Mouse (Mus musculus) lung, embryonic 16.5 days (tissue): ENCODE results near the gene Tmem128. TPM values are rescaled to one million over a fixed set of nuclear protein-coding genes. Genes with fewer than 3 reads are reported as not detected.
A peak's percentile ranks its signal among the peaks of the same experiment; 100 is the strongest.

Experiments used
- ATAC-seq: fragments of 200-750 bp; cut with Nextera tagmentation; 2 replicates; pipeline ENCODE4 v1.8.0; 2017; ENCODE audit warnings: low read depth, mild to moderate bottlenecking, moderate library complexity
- H3K27ac ChIP-seq: fragments of 300-500 bp; sonication (generic); 2 replicates; pipeline ENCODE4 v1.5.1; 2014; ENCODE audit warnings: mild to moderate bottlenecking, control low read depth, low read length
- H3K27me3 ChIP-seq: fragments of 300-500 bp; sonication (generic); 2 replicates; pipeline ENCODE4 v1.6.1; 2014; ENCODE audit warnings: low read depth, low read length, mixed read lengths; ENCODE audit not compliant: control insufficient read depth, insufficient read depth
- H3K36me3 ChIP-seq: fragments of 300-500 bp; sonication (generic); 2 replicates; pipeline ENCODE4 v1.6.1; 2014; ENCODE audit warnings: low read length; ENCODE audit not compliant: control insufficient read depth, insufficient read depth
- H3K4me1 ChIP-seq: fragments of 300-500 bp; sonication (generic); replicated peaks from 2 replicates; pipeline ENCODE4 v1.6.1; 2014; ENCODE audit warnings: low read length, mixed read lengths; ENCODE audit not compliant: control insufficient read depth, insufficient read depth
- H3K4me2 ChIP-seq: fragments of 300-500 bp; sonication (generic); 2 replicates; pipeline ENCODE4 v1.6.1; 2014; ENCODE audit warnings: low read depth, low read length, control low read depth
- H3K4me3 ChIP-seq: fragments of 300-500 bp; sonication (generic); 2 replicates; pipeline ENCODE4 v1.5.1; 2014; ENCODE audit warnings: mild to moderate bottlenecking, low read length, control low read depth
- H3K9ac ChIP-seq: fragments of 300-500 bp; sonication (generic); 2 replicates; pipeline ENCODE4 v1.6.1; 2014; ENCODE audit warnings: low read length, control low read depth
- H3K9me3 ChIP-seq: fragments of 300-500 bp; sonication (generic); 2 replicates; pipeline ENCODE4 v1.6.1; 2016; ENCODE audit warnings: low read length; ENCODE audit not compliant: control insufficient read depth
- WGBS: fragments of 180-500 bp; shearing (Covaris S2); extraction: QIAGEN DNeasy Blood & Tissue Kit; methylation state at CpG from one replicate; pipeline ENCODE4 v1.1.7; 2014; 5-methylcytosine and 5-hydroxymethylcytosine counted together
- polyA plus RNA-seq: library from polyadenylated mRNA; unstranded; fragments of >200 nt; fragmentation: Nextera tagmentation; extraction: Ambion mirVana; gene quantifications from 2 replicates; pipeline ENCODE4 v1.2.1, GENCODE M21; 2015

Tmem128 gene
- 80.8 and 82.0 TPM in 2 replicates for polyA plus RNA-seq

DNA sequence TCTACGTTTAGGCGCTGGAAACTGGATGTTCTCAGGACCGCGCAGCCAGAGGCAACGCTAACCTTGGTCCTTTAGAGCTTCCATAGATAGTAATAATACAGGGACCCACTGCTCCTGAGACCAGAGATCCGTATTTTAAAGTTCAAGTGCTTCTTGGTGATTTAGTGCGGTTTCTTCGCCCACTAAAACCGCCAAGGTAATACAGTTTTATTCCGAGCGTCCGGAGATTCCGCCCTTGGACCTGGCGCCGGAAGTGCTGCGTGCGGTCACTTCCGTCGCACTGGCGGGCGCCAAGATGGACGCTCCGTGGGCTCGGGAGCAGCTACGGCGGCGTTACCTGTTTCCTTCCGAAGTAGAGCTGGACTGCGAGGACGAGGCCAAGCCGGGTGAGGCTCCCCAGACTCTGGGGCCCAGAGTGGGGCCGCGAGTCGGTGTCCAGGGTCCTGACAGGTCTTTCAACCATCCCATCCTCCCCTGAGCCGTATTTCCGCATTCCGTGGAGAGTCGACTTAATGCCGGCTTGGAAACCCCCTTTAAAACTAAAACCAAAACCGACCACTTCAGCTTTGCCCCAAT is at the start of gene Tmem128:
TSS of gene Tmem128 (plus strand) at position 79 of the 576 bp plus-strand sequence.
- H3K4me3 ChIP-seq = peak within 1 kb of the TSS; percentile 82
- peak within 1 kb of the TSS; percentile 87 for H3K4me2 ChIP-seq
- 0% methylated on average over 40 of the region's 40 CpGs for WGBS
- H3K9me3 ChIP-seq = no peaks in the 10 kb centered on the region
- peak within 1 kb of the TSS; percentile 93 for H3K27ac ChIP-seq
- ATAC-seq = peak; percentile 76
- no peaks in the 10 kb centered on the region for H3K27me3 ChIP-seq
- peaks cover 5% of the 10 kb centered on the region for H3K4me1 ChIP-seq
- peaks cover 8% of the 10 kb centered on the region for H3K36me3 ChIP-seq
- H3K9ac ChIP-seq = peak within 1 kb of the TSS; percentile 81

DNA sequence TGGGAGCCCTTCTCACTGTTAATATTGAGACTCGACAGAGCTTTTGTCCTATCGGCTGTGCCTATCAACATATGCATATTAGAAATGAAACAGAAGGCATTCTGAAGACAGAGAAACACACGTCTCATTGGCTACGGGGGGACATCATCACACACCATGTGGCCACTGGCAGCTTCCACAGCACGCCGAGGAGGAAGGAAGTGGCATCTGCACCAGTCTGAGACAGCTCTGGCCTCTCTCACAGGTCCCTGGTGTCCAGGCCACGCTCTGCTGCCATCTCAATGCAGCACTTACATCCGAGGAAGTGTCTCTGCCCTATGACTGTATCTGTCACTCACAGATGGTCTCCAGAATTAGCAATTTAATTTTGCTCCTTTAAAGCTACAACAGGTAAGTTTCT is 48.3 kb upstream of the Tmem128 start:
- ATAC-seq = no peak
- no peaks in the 10 kb centered on the region for H3K27me3 ChIP-seq
- no peak overlapping the region for H3K9ac ChIP-seq
- 90% methylated on average over 8 of the region's 8 CpGs for WGBS
- H3K9me3 ChIP-seq = no peaks in the 10 kb centered on the region
- no peak overlapping the region for H3K4me2 ChIP-seq
- H3K4me3 ChIP-seq = no peak overlapping the region
- no peak overlapping the region for H3K27ac ChIP-seq
- H3K36me3 ChIP-seq = peaks cover 24% of the 10 kb centered on the region
- H3K4me1 ChIP-seq = no peaks in the 10 kb centered on the region

- no peak overlapping the region for H3K4me3 ChIP-seq
- no peaks in the 10 kb centered on the region for H3K27me3 ChIP-seq
- peaks cover 24% of the 10 kb centered on the region for H3K36me3 ChIP-seq
- H3K9me3 ChIP-seq = no peaks in the 10 kb centered on the region
- H3K27ac ChIP-seq = no peak overlapping the region
- ATAC-seq = no peak
- no peak overlapping the region for H3K9ac ChIP-seq
- WGBS = 86% methylated on average over 6 of the region's 6 CpGs
- no peaks in the 10 kb centered on the region for H3K4me1 ChIP-seq
- no peak overlapping the region for H3K4me2 ChIP-seq
Observed at GRCm38 (mm10) chr5:38213009-38213408, 47.0 kb upstream of the Tmem128 start.

- WGBS = under 1% methylated on average over 35 of the region's 35 CpGs
- peak; percentile 80 for ATAC-seq
- Histone ChIP-seq H3K4me2 (peak overlapping the region; percentile 92), H3K27me3 (no peaks in the 10 kb centered on the region), H3K4me3 (peak overlapping the region; percentile 94), H3K36me3 (peaks cover 2% of the 10 kb centered on the region; the same call in 1 of the 2 replicates), H3K4me1 (peaks cover 15% of the 10 kb centered on the region), H3K9me3 (no peaks in the 10 kb centered on the region), H3K27ac (peak overlapping the region; percentile 54; the same call in 1 of the 2 replicates), H3K9ac (peak overlapping the region; percentile 90)
Observed at GRCm38 (mm10) chr5:38219771-38220307, 40.1 kb upstream of the Tmem128 start.

GRCm38 (mm10) chr5:38220328-38220912 is 39.6 kb upstream of the Tmem128 start, which contains the start of the genes Zbtb49 and Lyar:
TSS of gene Zbtb49 (minus strand) at chr5:38220457.
TSS of gene Lyar (plus strand) at chr5:38220470.
- H3K27ac ChIP-seq = peak within 1 kb of the TSS; percentile 54; the same call in 1 of the 2 replicates
- ATAC-seq = peak; percentile 96
- WGBS = 0% methylated on average over 53 of the region's 55 CpGs
- no peaks in the 10 kb centered on the region for H3K27me3 ChIP-seq
- peak within 1 kb of the TSS; percentile 92 for H3K4me2 ChIP-seq
- H3K4me3 ChIP-seq = peak within 1 kb of the TSS; percentile 94
- H3K9me3 ChIP-seq = no peaks in the 10 kb centered on the region
- H3K36me3 ChIP-seq = peaks cover 2% of the 10 kb centered on the region
- H3K9ac ChIP-seq = peak within 1 kb of the TSS; percentile 90
- peaks cover 15% of the 10 kb centered on the region for H3K4me1 ChIP-seq

- no peak for ATAC-seq
- Histone ChIP-seq H3K4me2 (no peak overlapping the region), H3K9me3 (no peaks in the 10 kb centered on the region), H3K27me3 (no peaks in the 10 kb centered on the region), H3K36me3 (peaks cover 10% of the 10 kb centered on the region), H3K4me3 (no peak overlapping the region), H3K27ac (no peak overlapping the region), H3K4me1 (no peaks in the 10 kb centered on the region), H3K9ac (no peak overlapping the region)
- 71% methylated on average over 4 of the region's 4 CpGs for WGBS
Observed at GRCm38 (mm10) chr5:38235422-38235821, 24.6 kb upstream of the Tmem128 start.

DNA sequence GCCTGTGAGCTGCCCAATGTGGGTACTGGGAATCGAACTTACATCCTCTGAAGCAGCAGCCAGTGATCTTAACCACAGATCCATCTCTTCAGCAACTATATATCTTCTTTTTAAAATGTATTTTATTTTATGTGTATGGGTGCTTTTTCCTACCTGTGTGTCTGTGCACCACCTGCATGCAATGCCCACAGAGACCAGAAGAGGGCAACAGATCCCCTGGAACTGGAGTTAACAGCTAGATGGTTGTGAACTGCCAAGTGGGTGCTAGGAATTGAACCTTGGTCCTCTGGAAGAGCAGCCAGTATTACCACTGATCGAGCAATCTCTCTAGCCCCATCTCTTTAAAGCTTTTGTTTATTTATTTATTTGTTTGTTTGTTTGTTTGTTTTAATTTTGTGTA is 23.4 kb upstream of the Tmem128 start:
- no peak overlapping the region for H3K4me2 ChIP-seq
- H3K4me3 ChIP-seq = no peak overlapping the region
- no peak overlapping the region for H3K9ac ChIP-seq
- no peaks in the 10 kb centered on the region for H3K4me1 ChIP-seq
- 97% methylated on average over 2 of the region's 2 CpGs for WGBS
- no peak for ATAC-seq
- no peaks in the 10 kb centered on the region for H3K27me3 ChIP-seq
- peaks cover 5% of the 10 kb centered on the region for H3K36me3 ChIP-seq
- H3K27ac ChIP-seq = no peak overlapping the region
- H3K9me3 ChIP-seq = no peaks in the 10 kb centered on the region

- H3K27ac ChIP-seq = no peak overlapping the region
- H3K9me3 ChIP-seq = no peaks in the 10 kb centered on the region
- WGBS = 39% methylated on average over 5 of the region's 5 CpGs
- no peaks in the 10 kb centered on the region; the same call in 1 of the 2 replicates for H3K36me3 ChIP-seq
- H3K9ac ChIP-seq = no peak overlapping the region
- H3K27me3 ChIP-seq = no peaks in the 10 kb centered on the region
- H3K4me1 ChIP-seq = no peaks in the 10 kb centered on the region
- no peak overlapping the region for H3K4me2 ChIP-seq
- H3K4me3 ChIP-seq = no peak overlapping the region
- no peak for ATAC-seq
Observed at GRCm38 (mm10) chr5:38240727-38241472, 19.1 kb upstream of the Tmem128 start.

DNA sequence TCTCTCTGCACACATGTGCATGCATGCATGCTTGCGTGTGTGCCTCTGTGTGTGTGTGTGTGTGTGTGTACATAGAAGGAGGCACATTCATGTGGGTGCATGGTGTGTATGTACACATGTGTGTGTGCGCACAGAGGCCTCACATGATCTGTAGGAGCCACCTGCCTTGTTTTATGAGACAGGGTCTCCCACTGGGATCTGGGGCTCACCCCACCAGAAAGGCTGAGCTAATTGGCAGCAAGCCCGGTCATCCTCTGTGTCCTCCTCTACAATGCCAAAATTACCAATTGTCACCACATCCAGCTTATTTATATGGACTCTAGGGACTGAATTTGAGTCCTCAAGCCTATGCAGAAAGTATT is 18.5 kb upstream of the Tmem128 start:
- H3K4me2 ChIP-seq = no peak overlapping the region
- no peak overlapping the region for H3K9ac ChIP-seq
- 71% methylated on average over 3 of the region's 3 CpGs for WGBS
- H3K27me3 ChIP-seq = no peaks in the 10 kb centered on the region
- ATAC-seq = no peak
- no peaks in the 10 kb centered on the region for H3K4me1 ChIP-seq
- H3K27ac ChIP-seq = no peak overlapping the region
- no peaks in the 10 kb centered on the region for H3K36me3 ChIP-seq
- no peaks in the 10 kb centered on the region for H3K9me3 ChIP-seq
- H3K4me3 ChIP-seq = no peak overlapping the region
